Mouse (Mus musculus): ENCODE measurements around the gene Lsm10.

DNA sequence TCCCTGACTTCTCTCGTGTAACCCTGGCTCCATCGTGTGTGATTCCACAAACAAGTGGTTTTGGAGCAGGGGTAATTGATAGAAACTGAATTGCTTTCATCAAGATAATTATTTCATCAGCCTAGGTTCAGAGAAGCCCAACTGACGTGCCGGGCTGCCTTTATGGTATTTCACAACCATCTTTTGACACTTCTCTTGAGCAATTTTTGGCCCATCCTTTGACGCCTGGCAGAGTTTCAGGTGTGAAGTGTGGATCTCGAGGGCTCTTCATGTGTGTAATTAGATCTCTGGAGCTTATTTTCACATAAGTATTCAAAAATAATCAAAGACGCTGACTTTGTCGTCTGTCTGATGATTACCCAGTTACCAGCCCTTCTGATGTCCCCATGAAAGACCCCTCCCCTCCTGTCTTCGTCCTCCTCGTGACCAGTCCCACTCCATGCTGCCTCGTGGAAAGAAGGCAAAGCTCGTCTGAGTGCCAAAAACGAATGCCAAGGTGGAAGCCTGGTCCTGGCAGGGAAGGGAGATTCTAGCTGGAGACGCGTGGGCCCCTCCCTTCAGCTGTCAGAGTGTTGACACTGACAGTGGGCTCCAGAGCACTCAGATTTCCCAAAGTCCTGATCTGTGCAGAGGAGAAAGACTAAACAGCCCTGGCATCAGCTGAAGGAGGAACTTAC is 28.9 kb upstream of the Lsm10 start:
- TF ChIP-seq CTCF (IDR thresholded peaks at IDR 0.05; ENCODE audit: low read depth) (no peak), EP300 (optimal IDR thresholded peaks at IDR 0.05) (no peak)

All from stomach, postnatal 0 days (tissue).